Mouse (Mus musculus) liver, embryonic 12.5 days (tissue): ENCODE data around the gene Mctp2. TPM values are rescaled to one million over a fixed set of nuclear protein-coding genes. Genes with fewer than 3 reads are reported as not detected.

ENCODE experiments used
- ATAC-seq: fragments of 200-750 bp; cut with Nextera tagmentation; 2 replicates; pipeline ENCODE4 v1.8.0; 2017; ENCODE audit warnings: moderate number of reproducible peaks, mild to moderate bottlenecking, moderate library complexity
- H3K27ac ChIP-seq: fragments of 300-500 bp; sonication (generic); 2 replicates; pipeline ENCODE4 v1.5.1; 2016; ENCODE audit warnings: mild to moderate bottlenecking
- H3K27me3 ChIP-seq: fragments of 300-500 bp; sonication (generic); replicated peaks from 2 replicates; pipeline ENCODE4 v1.6.1; 2016; ENCODE audit warnings: mild to moderate bottlenecking, moderate library complexity
- H3K36me3 ChIP-seq: fragments of 300-500 bp; sonication (generic); 2 replicates; pipeline ENCODE4 v1.6.1; 2016; ENCODE audit warnings: mild to moderate bottlenecking, moderate library complexity
- H3K4me1 ChIP-seq: fragments of 300-500 bp; sonication (generic); 2 replicates; pipeline ENCODE4 v1.6.1; 2016
- H3K4me2 ChIP-seq: fragments of 300-500 bp; sonication (generic); 2 replicates; pipeline ENCODE4 v1.6.1; 2016; ENCODE audit warnings: mild to moderate bottlenecking, moderate library complexity
- H3K4me3 ChIP-seq: fragments of 300-500 bp; sonication (generic); 2 replicates; pipeline ENCODE4 v1.5.1; 2016; ENCODE audit warnings: mild to moderate bottlenecking, moderate library complexity
- H3K9ac ChIP-seq: fragments of 300-500 bp; sonication (generic); 2 replicates; pipeline ENCODE4 v1.6.1; 2016; ENCODE audit warnings: mild to moderate bottlenecking, moderate library complexity
- H3K9me3 ChIP-seq: fragments of 300-500 bp; sonication (generic); replicated peaks from 2 replicates; pipeline ENCODE4 v1.6.1; 2016; ENCODE audit warnings: mild to moderate bottlenecking, moderate library complexity
- WGBS: fragments of 180-500 bp; shearing (Covaris S2); methylation state at CpG from one replicate; pipeline ENCODE4 v1.1.7; 2016; ENCODE audit not compliant: insufficient replicate concordance; 5-methylcytosine and 5-hydroxymethylcytosine counted together
- polyA plus RNA-seq: library from polyadenylated mRNA; unstranded; fragments of >200 nt; fragmentation: Nextera tagmentation; extraction: Ambion mirVana; gene quantifications from 2 replicates; pipeline ENCODE4 v1.2.1, GENCODE M21; 2016

Mctp2 gene
- polyA plus RNA-seq, 1 experiment from 2014 or later, result 0.19 TPM

- 51% methylated on average over 4 of the region's 4 CpGs for WGBS
- no peak overlapping the region for H3K27ac ChIP-seq
- no peak for ATAC-seq
Measured at GRCm38 (mm10) chr7:72301667-72302066, 4.7 kb downstream of the Mctp2 start.

GRCm38 (mm10) chr7:72299726-72300125, 6.7 kb downstream of the Mctp2 start:
- no peak for ATAC-seq
- WGBS, result 32% methylated on average over 6 of the region's 6 CpGs
- no peaks in the 10 kb centered on the region for H3K4me1 ChIP-seq

More at GRCm38 (mm10) chr7:72301667-72302066, 4.7 kb downstream of the Mctp2 start:
- no peak overlapping the region for H3K4me3 ChIP-seq
- no peaks in the 10 kb centered on the region for H3K9me3 ChIP-seq
- H3K27me3 ChIP-seq, result peaks cover 14% of the 10 kb centered on the region
- no peak overlapping the region for H3K4me2 ChIP-seq
- H3K36me3 ChIP-seq, result no peaks in the 10 kb centered on the region
- H3K9ac ChIP-seq, result no peak overlapping the region
- no peaks in the 10 kb centered on the region for H3K4me1 ChIP-seq

GRCm38 (mm10) chr7:72297013-72297412, 9.4 kb downstream of the Mctp2 start:
- no peaks in the 10 kb centered on the region for H3K9me3 ChIP-seq
- H3K27me3 ChIP-seq, result no peaks in the 10 kb centered on the region
- no peak overlapping the region for H3K27ac ChIP-seq
- H3K9ac ChIP-seq, result no peak overlapping the region
- 52% methylated on average over 5 of the region's 5 CpGs for WGBS
- ATAC-seq, result no peak
- no peak overlapping the region for H3K4me3 ChIP-seq
- no peak overlapping the region for H3K4me2 ChIP-seq
- no peaks in the 10 kb centered on the region for H3K36me3 ChIP-seq
- no peaks in the 10 kb centered on the region for H3K4me1 ChIP-seq

More at GRCm38 (mm10) chr7:72299726-72300125, 6.7 kb downstream of the Mctp2 start:
- Histone ChIP-seq H3K36me3 (no peaks in the 10 kb centered on the region), H3K27me3 (no peaks in the 10 kb centered on the region), H3K9me3 (no peaks in the 10 kb centered on the region), H3K27ac (no peak overlapping the region), H3K9ac (no peak overlapping the region), H3K4me3 (no peak overlapping the region), H3K4me2 (no peak overlapping the region)

- Histone ChIP-seq H3K4me1 (no peaks in the 10 kb centered on the region), H3K4me2 (no peak overlapping the region), H3K9ac (no peak overlapping the region), H3K27me3 (no peaks in the 10 kb centered on the region), H3K36me3 (no peaks in the 10 kb centered on the region), H3K9me3 (no peaks in the 10 kb centered on the region), H3K27ac (no peak overlapping the region), H3K4me3 (no peak overlapping the region)
- ATAC-seq, result no peak
- 58% methylated on average over 2 of the region's 2 CpGs for WGBS
Measured at GRCm38 (mm10) chr7:72296171-72296570, 10.2 kb downstream of the Mctp2 start.

- Histone ChIP-seq H3K9ac (no peak overlapping the region), H3K4me3 (no peak overlapping the region), H3K27me3 (no peaks in the 10 kb centered on the region), H3K4me2 (no peak overlapping the region), H3K4me1 (no peaks in the 10 kb centered on the region), H3K9me3 (no peaks in the 10 kb centered on the region), H3K36me3 (no peaks in the 10 kb centered on the region), H3K27ac (no peak overlapping the region)
- 49% methylated on average over 2 of the region's 2 CpGs for WGBS
- no peak for ATAC-seq
Measured at GRCm38 (mm10) chr7:72294886-72295285, 11.5 kb downstream of the Mctp2 start.

- Histone ChIP-seq H3K4me2 (no peak overlapping the region), H3K4me3 (no peak overlapping the region), H3K36me3 (no peaks in the 10 kb centered on the region), H3K9ac (no peak overlapping the region), H3K27ac (no peak overlapping the region), H3K27me3 (no peaks in the 10 kb centered on the region), H3K9me3 (no peaks in the 10 kb centered on the region), H3K4me1 (no peaks in the 10 kb centered on the region)
- 50% methylated on average over 4 of the region's 4 CpGs for WGBS
- ATAC-seq, result no peak
Measured at GRCm38 (mm10) chr7:72293784-72294538, 12.4 kb downstream of the Mctp2 start.

GRCm38 (mm10) chr7:72292232-72292913, 14.0 kb downstream of the Mctp2 start:
- no peak overlapping the region for H3K4me2 ChIP-seq
- H3K4me3 ChIP-seq, result no peak overlapping the region
- WGBS, result 64% methylated on average over 8 of the region's 8 CpGs
- H3K27me3 ChIP-seq, result no peaks in the 10 kb centered on the region
- H3K4me1 ChIP-seq, result no peaks in the 10 kb centered on the region
- H3K27ac ChIP-seq, result no peak overlapping the region
- H3K36me3 ChIP-seq, result no peaks in the 10 kb centered on the region
- no peak overlapping the region for H3K9ac ChIP-seq
- peak; percentile 68 for ATAC-seq
- H3K9me3 ChIP-seq, result no peaks in the 10 kb centered on the region

GRCm38 (mm10) chr7:72280721-72281120, 25.7 kb downstream of the Mctp2 start:
- Histone ChIP-seq H3K4me1 (no peaks in the 10 kb centered on the region), H3K4me2 (no peak overlapping the region), H3K27me3 (no peaks in the 10 kb centered on the region), H3K9ac (no peak overlapping the region), H3K36me3 (no peaks in the 10 kb centered on the region), H3K4me3 (no peak overlapping the region), H3K9me3 (no peaks in the 10 kb centered on the region), H3K27ac (no peak overlapping the region)
- no peak for ATAC-seq
- 30% methylated on average over 3 of the region's 3 CpGs for WGBS

GRCm38 (mm10) chr7:72278412-72278811, 28.0 kb downstream of the Mctp2 start:
- no peak overlapping the region for H3K27ac ChIP-seq
- no peak overlapping the region for H3K4me2 ChIP-seq
- no peaks in the 10 kb centered on the region for H3K4me1 ChIP-seq
- H3K36me3 ChIP-seq, result no peaks in the 10 kb centered on the region
- ATAC-seq, result no peak
- no peak overlapping the region for H3K9ac ChIP-seq
- no peak overlapping the region for H3K4me3 ChIP-seq
- 54% methylated on average over 2 of the region's 2 CpGs for WGBS
- H3K9me3 ChIP-seq, result no peaks in the 10 kb centered on the region
- H3K27me3 ChIP-seq, result no peaks in the 10 kb centered on the region

GRCm38 (mm10) chr7:72275513-72275912, 30.9 kb downstream of the Mctp2 start:
- Histone ChIP-seq H3K4me3 (no peak overlapping the region), H3K27ac (no peak overlapping the region), H3K9ac (no peak overlapping the region), H3K4me2 (no peak overlapping the region), H3K9me3 (no peaks in the 10 kb centered on the region), H3K36me3 (no peaks in the 10 kb centered on the region), H3K4me1 (no peaks in the 10 kb centered on the region), H3K27me3 (no peaks in the 10 kb centered on the region)
- WGBS, result 62% methylated on average over 5 of the region's 5 CpGs
- ATAC-seq, result no peak

GRCm38 (mm10) chr7:72271546-72271945, 34.9 kb downstream of the Mctp2 start:
- no peak overlapping the region for H3K9ac ChIP-seq
- H3K4me2 ChIP-seq, result no peak overlapping the region
- no peaks in the 10 kb centered on the region for H3K27me3 ChIP-seq
- H3K27ac ChIP-seq, result no peak overlapping the region
- ATAC-seq, result no peak
- H3K4me1 ChIP-seq, result no peaks in the 10 kb centered on the region
- 64% methylated on average over 6 of the region's 6 CpGs for WGBS
- no peaks in the 10 kb centered on the region for H3K36me3 ChIP-seq
- no peaks in the 10 kb centered on the region for H3K9me3 ChIP-seq
- no peak overlapping the region for H3K4me3 ChIP-seq

GRCm38 (mm10) chr7:72269994-72270393, 36.4 kb downstream of the Mctp2 start:
- Histone ChIP-seq H3K27me3 (no peaks in the 10 kb centered on the region), H3K4me1 (no peaks in the 10 kb centered on the region), H3K36me3 (no peaks in the 10 kb centered on the region), H3K9me3 (no peaks in the 10 kb centered on the region), H3K4me2 (no peak overlapping the region), H3K27ac (no peak overlapping the region), H3K9ac (no peak overlapping the region), H3K4me3 (no peak overlapping the region)
- 49% methylated on average over 6 of the region's 6 CpGs for WGBS
- ATAC-seq, result no peak
